Mouse (Mus musculus): ENCODE results near the gene Zfp105. TPM values are rescaled to one million over a fixed set of nuclear protein-coding genes. Genes with fewer than 3 reads are reported as not detected.

Zfp105 gene
- polyA plus RNA-seq, 1 experiment from 2014 or later: 10.8 TPM

DNA sequence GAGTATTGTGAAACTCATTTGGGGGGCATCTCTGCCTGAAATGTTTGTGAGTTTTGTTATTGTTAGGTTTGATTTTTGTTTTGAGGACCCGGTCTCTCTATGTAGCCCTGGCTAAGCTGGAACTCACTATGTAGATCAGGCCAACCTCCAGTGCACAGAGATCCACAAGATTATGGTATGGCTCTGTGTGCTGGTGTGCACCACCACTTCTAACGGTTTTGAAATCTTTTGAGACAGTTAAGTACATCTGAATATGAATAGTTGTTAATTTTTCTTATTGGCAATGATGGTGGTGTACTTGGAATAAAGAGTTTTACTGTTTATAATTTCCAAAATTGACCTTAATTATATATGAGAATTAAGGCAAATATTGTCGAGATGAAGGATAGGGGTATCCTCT is 436 bp upstream of the Zfp105 start:
- Histone ChIP-seq H3K9ac (ENCODE audit: low read length) (peak overlapping the region; percentile 88; the same call in 1 of the 2 replicates), H3K27ac (replicated peaks in 1 of 2; ENCODE audit: control insufficient read depth in 1 of 2, insufficient read depth in 1 of 2, low read depth in 2 of 2, low read length in 2 of 2) (no peak overlapping the region), H3K4me3 (ENCODE audit: control insufficient read depth in 1 of 2, insufficient read depth in 1 of 2, low read depth in 1 of 2, low read length in 2 of 2) (peak overlapping the region; percentile 66 to 99), H3K36me3 (ENCODE audit: control insufficient read depth, insufficient read depth, low read length) (peaks cover 28% of the 10 kb centered on the region), H3K4me2 (ENCODE audit: low read length) (peak overlapping the region; percentile 73), H3K9me3 (ENCODE audit: control insufficient read depth, low read length) (no peaks in the 10 kb centered on the region), H3K4me1 (ENCODE audit: control insufficient read depth in 2 of 2, insufficient read depth in 2 of 2, low read length in 2 of 2) (peaks cover 0 to 5% of the 10 kb centered on the region in 2 experiments; a peak in 2 of 4 replicates), H3K27me3 (ENCODE audit: control insufficient read depth, insufficient read depth, low read length) (peaks cover 8% of the 10 kb centered on the region; the same call in 1 of the 2 replicates)
- WGBS: 19% methylated on average over 3 of the region's 3 CpGs
- no peak for ATAC-seq (ENCODE audit: insufficient number of reproducible peaks, insufficient read depth, low FRiP score, low read depth)

DNA sequence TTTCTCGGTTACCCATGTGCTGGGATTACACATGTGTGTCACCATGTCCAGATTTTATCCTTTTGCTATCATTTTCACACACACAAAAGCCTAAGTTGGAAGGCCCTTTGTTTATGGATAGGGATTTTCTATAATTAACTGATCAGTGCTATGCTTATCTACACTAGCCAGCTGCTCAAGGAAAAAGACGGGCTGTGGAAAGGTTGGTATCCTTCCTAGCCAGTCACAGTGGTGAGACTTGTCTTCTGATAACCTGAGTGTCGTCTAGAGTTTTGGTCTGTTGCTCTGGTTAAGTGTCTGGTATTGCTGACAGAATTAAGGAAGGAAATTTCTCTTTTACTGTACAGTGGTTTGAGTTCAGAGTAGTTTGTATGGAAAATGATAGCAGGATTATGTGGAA is 6.0 kb downstream of the Zfp105 start:
- no peak overlapping the region for H3K4me2 ChIP-seq (ENCODE audit: low read length)
- H3K9me3 ChIP-seq (ENCODE audit: control insufficient read depth, low read length): peaks cover 10% of the 10 kb centered on the region; the same call in 1 of the 2 replicates
- no peak overlapping the region for H3K9ac ChIP-seq (ENCODE audit: low read length)
- no peaks in the 10 kb centered on the region for H3K27me3 ChIP-seq (ENCODE audit: control insufficient read depth, insufficient read depth, low read length)
- no peak for ATAC-seq (ENCODE audit: insufficient number of reproducible peaks, insufficient read depth, low FRiP score, low read depth)
- H3K36me3 ChIP-seq (ENCODE audit: control insufficient read depth, insufficient read depth, low read length): peaks cover 72% of the 10 kb centered on the region
- no peak overlapping the region for H3K4me3 ChIP-seq (ENCODE audit: control insufficient read depth in 1 of 2, insufficient read depth in 1 of 2, low read depth in 1 of 2, low read length in 2 of 2)
- peaks cover 0 to under 1% of the 10 kb centered on the region in 2 experiments; a peak in 2 of 4 replicates for H3K4me1 ChIP-seq (ENCODE audit: control insufficient read depth in 2 of 2, insufficient read depth in 2 of 2, low read length in 2 of 2)
- no peak overlapping the region for H3K27ac ChIP-seq (replicated peaks in 1 of 2; ENCODE audit: control insufficient read depth in 1 of 2, insufficient read depth in 1 of 2, low read depth in 2 of 2, low read length in 2 of 2)
- 72% methylated on average over 3 of the region's 3 CpGs for WGBS

DNA sequence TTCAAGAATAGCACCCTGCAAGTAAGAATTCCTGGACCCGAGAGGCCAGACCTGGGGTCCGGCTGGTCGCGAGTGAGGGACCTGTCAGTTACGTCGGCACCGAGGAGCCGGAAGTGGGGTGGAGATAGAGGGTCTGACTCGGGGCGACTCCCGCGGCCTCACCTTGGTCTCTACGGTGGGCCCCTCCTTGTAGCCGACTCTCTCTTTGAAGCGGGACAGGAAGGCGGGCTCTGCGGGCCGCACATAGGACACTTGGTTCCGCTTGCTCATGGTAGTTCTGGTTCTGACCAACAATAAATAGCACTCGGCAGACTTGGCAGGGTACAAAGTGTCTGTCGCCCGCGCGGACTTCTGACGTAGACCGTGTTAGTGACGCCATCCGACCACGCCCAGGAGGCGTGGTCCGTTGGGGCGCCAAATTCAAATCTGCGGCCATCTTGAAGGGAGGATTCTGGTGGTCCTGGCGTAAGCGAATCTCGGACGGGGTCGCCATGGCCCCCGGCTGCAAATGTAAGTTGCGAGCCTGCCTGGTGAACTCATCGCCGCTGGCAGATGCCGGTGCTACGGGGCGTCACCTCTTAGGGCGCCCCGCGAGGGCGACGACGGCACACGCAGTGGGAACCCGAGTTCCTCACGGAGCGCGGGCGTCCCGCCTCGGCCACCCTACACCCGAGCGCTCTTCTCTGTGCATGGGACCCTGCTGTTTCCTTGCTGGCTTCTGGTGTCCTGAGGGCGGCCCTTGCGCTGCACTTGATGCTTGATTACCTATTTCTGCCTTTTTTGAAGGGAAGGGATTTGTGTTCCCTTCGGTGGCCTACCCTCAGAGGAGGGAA is 28.0 kb downstream of the Zfp105 start, which contains the start of the genes 1110059G10Rik and Kif15:
TSS of gene 1110059G10Rik (minus strand) at position 358 of the 833 bp plus-strand sequence.
TSS of gene Kif15 (plus strand) at position 404 of the 833 bp plus-strand sequence.
- under 1% methylated on average over 64 of the region's 64 CpGs for WGBS

More for the DNA sequence above, 28.0 kb downstream of the Zfp105 start, which contains the start of the genes 1110059G10Rik and Kif15:
- Histone ChIP-seq H3K36me3 (ENCODE audit: control insufficient read depth, insufficient read depth, low read length) (peaks cover 19% of the 10 kb centered on the region), H3K27me3 (ENCODE audit: control insufficient read depth, insufficient read depth, low read length) (no peaks in the 10 kb centered on the region), H3K4me2 (ENCODE audit: low read length) (peak within 1 kb of the TSS; percentile 75), H3K4me1 (ENCODE audit: control insufficient read depth in 2 of 2, insufficient read depth in 2 of 2, low read length in 2 of 2) (peaks cover 0 to 5% of the 10 kb centered on the region in 2 experiments; a peak in 2 of 4 replicates), H3K9ac (ENCODE audit: low read length) (peak within 1 kb of the TSS; percentile 79), H3K27ac (replicated peaks in 1 of 2; ENCODE audit: control insufficient read depth in 1 of 2, insufficient read depth in 1 of 2, low read depth in 2 of 2, low read length in 2 of 2) (peak within 1 kb of the TSS; percentile 60 to 69), H3K4me3 (ENCODE audit: control insufficient read depth in 1 of 2, insufficient read depth in 1 of 2, low read depth in 1 of 2, low read length in 2 of 2) (peak within 1 kb of the TSS; percentile 60 to 76), H3K9me3 (ENCODE audit: control insufficient read depth, low read length) (no peaks in the 10 kb centered on the region)
- ATAC-seq (ENCODE audit: insufficient number of reproducible peaks, insufficient read depth, low FRiP score, low read depth): peak; percentile 94

Other genes with a start within 250 kb of the Zfp105 start
- not detected in 2 replicates for gene Topaz1, start 175.7 kb upstream of the Zfp105 start, polyA plus RNA-seq (2014; fragmentation: Nextera tagmentation; extraction: Ambion mirVana)
- 6.2 and 6.9 TPM in 2 replicates for gene Tcaim, start 117.5 kb upstream of the Zfp105 start, polyA plus RNA-seq (2014; fragmentation: Nextera tagmentation; extraction: Ambion mirVana)
- gene Gm35549, start 79.0 kb upstream of the Zfp105 start, polyA plus RNA-seq (2014; fragmentation: Nextera tagmentation; extraction: Ambion mirVana): 0.36 TPM in 1 of 2 replicates, not detected in the other
- 34.8 and 36.7 TPM in 2 replicates for gene Zfp445, start 57.1 kb upstream of the Zfp105 start, polyA plus RNA-seq (2014; fragmentation: Nextera tagmentation; extraction: Ambion mirVana)
- 1.1 and 1.5 TPM in 2 replicates for gene Zkscan7, start 37.4 kb upstream of the Zfp105 start, polyA plus RNA-seq (2014; fragmentation: Nextera tagmentation; extraction: Ambion mirVana)
- gene 1110059G10Rik, start 27.9 kb downstream of the Zfp105 start, polyA plus RNA-seq (2014; fragmentation: Nextera tagmentation; extraction: Ambion mirVana): 28.0 and 30.0 TPM in 2 replicates
- gene Kif15, start 28.0 kb downstream of the Zfp105 start, polyA plus RNA-seq (2014; fragmentation: Nextera tagmentation; extraction: Ambion mirVana): 22.2 and 26.2 TPM in 2 replicates
- 23.0 and 23.5 TPM in 2 replicates for gene Tmem42, start 98.3 kb downstream of the Zfp105 start, polyA plus RNA-seq (2014; fragmentation: Nextera tagmentation; extraction: Ambion mirVana)
- 0.35 and 0.49 TPM in 2 replicates for gene Tgm4, start 111.7 kb downstream of the Zfp105 start, polyA plus RNA-seq (2014; fragmentation: Nextera tagmentation; extraction: Ambion mirVana)
- gene Zdhhc3, start 190.1 kb downstream of the Zfp105 start, polyA plus RNA-seq (2014; fragmentation: Nextera tagmentation; extraction: Ambion mirVana): 36.5 and 36.9 TPM in 2 replicates
- gene Exosc7, start 190.1 kb downstream of the Zfp105 start, polyA plus RNA-seq (2014; fragmentation: Nextera tagmentation; extraction: Ambion mirVana): 68.0 and 72.9 TPM in 2 replicates
- gene Clec3b, start 227.9 kb downstream of the Zfp105 start, polyA plus RNA-seq (2014; fragmentation: Nextera tagmentation; extraction: Ambion mirVana): not detected in 2 replicates

Data from heart, embryonic 14.5 days (tissue).